Mouse (Mus musculus): ENCODE measurements around the gene Gc.

GRCm38 (mm10) chr5:89447978-89448377 is 9.7 kb downstream of the Gc start:
- TF ChIP-seq POLR2A (IDR thresholded peaks at IDR 0.05; ENCODE audit: insufficient read length, low read depth) (no peak), POLR2AphosphoS2 (IDR thresholded peaks at IDR 0.05; ENCODE audit: insufficient read length, low read depth) (no peak), E2F4 (IDR thresholded peaks at IDR 0.05; ENCODE audit: insufficient read depth) (no peak), MAX (IDR thresholded peaks at IDR 0.05; ENCODE audit: low read depth) (no peak), CEBPB (IDR thresholded peaks at IDR 0.05; ENCODE audit: insufficient read depth, poor library complexity, severe bottlenecking) (no peak)

Measured in myocyte (in vitro differentiated cells).